17 mouse cellular contexts compared by ENCODE assay signal in the genomic region with DNA sequence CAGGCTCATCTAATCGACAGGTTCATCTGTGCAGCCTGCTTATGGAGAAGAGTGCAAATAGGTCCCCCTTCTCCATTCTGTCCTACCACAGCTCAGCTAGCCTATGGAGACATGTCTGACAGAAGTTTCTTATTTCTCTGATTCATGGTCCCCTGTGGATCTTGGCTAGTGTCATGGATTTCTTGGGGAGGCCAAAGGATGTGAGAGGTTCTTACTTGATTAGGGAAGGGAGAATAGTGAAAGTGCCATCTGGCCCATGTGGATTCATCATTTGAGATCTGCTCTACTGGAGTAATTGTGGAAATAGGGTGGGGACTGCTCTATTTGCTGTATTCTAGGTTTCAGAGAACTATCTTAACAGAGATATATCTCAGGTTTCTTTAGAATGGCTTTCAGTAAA. TPM values are rescaled to one million over a fixed set of nuclear protein-coding genes. Genes with fewer than 3 reads are reported as not detected.
A peak's percentile ranks its signal among the peaks of the same experiment; 100 is the strongest.
DNase-seq lines count a peak whose midpoint lies in the region; ATAC-seq and TF ChIP-seq lines count a peak whose summit lies in the region.
"Had no signal": no experiment of that assay in that cellular context is flagged by ENCODE, and none has a peak within 500 bp of the region (broad histone marks: within the 10 kb centered on the region; RNA-seq: fewer than 3 reads in every experiment).

No protein-coding gene starts in this region.

- peak; percentile 44 for DNase-seq in cerebellum, adult 9-11 months
- DNase-seq in cerebellum, postnatal 25 days: no peak
- peak; percentile 22 for DNase-seq in midbrain, postnatal 0 days (ENCODE audit: low spot score)
- no peak for DNase-seq in embryonic facial prominence, embryonic 10.5 days (ENCODE audit: low spot score)
- DNase-seq: adrenal gland, adult 2 months; adrenal gland, postnatal 10 days; adrenal gland, postnatal 25 days; cerebellum, adult 11 months; cerebellum, adult 18-20 months; cerebellum, adult 9-10 months; cerebellum, postnatal 14 days; embryo, embryonic 11 days had no signal

- no peak for TF ChIP-seq CTCF in midbrain, postnatal 0 days (IDR thresholded peaks at IDR 0.05)

- H3K4me2 ChIP-seq in midbrain, postnatal 0 days (ENCODE audit: low read depth, low read length, poor library complexity, severe bottlenecking): no peak overlapping the region
- H3K4me2 ChIP-seq in midbrain, embryonic 15.5 days: no peak overlapping the region
- H3K4me2 ChIP-seq: embryonic facial prominence, embryonic 12.5 days had no signal

- ATAC-seq in midbrain, postnatal 0 days (ENCODE audit: low FRiP score): no peak
- no peak for ATAC-seq in midbrain, embryonic 15.5 days (replicated peaks)
- ATAC-seq: forebrain, embryonic 14.5 days; forebrain, embryonic 16.5 days had no signal

- H3K4me1 ChIP-seq in midbrain, postnatal 0 days (ENCODE audit: insufficient read depth, low read length): no peaks in the 10 kb centered on the region
- no peaks in the 10 kb centered on the region; the same call in 1 of the 2 replicates for H3K4me1 ChIP-seq in midbrain, embryonic 15.5 days
- peaks cover 31% of the 10 kb centered on the region for H3K4me1 ChIP-seq in brown adipose tissue, adult 24 weeks (ENCODE audit: control insufficient read depth, insufficient read depth, insufficient read length, low read length)
- peaks cover 22% of the 10 kb centered on the region for H3K4me1 ChIP-seq in embryonic facial prominence, embryonic 10.5 days

- no peaks in the 10 kb centered on the region for H3K27me3 ChIP-seq in midbrain, postnatal 0 days (ENCODE audit: insufficient read depth, low read length)
- H3K27me3 ChIP-seq in midbrain, embryonic 15.5 days (replicated peaks): no peaks in the 10 kb centered on the region
- H3K27me3 ChIP-seq in embryonic facial prominence, embryonic 10.5 days (replicated peaks; ENCODE audit: low read depth, poor library complexity, severe bottlenecking): no peaks in the 10 kb centered on the region
- H3K27me3 ChIP-seq: embryonic facial prominence, embryonic 12.5 days had no signal

- WGBS in midbrain, postnatal 0 days: 95% methylated on average over 1 of the region's 1 CpGs
- WGBS in midbrain, embryonic 15.5 days: 97% methylated on average over 1 of the region's 1 CpGs
- WGBS in embryonic facial prominence, embryonic 10.5 days: 92% methylated on average over 1 of the region's 1 CpGs

- no peaks in the 10 kb centered on the region for H3K36me3 ChIP-seq in midbrain, postnatal 0 days (ENCODE audit: insufficient read depth, low read length)
- no peaks in the 10 kb centered on the region for H3K36me3 ChIP-seq in midbrain, embryonic 15.5 days (replicated peaks)
- no peaks in the 10 kb centered on the region for H3K36me3 ChIP-seq in embryonic facial prominence, embryonic 10.5 days (replicated peaks)
- H3K36me3 ChIP-seq: embryonic facial prominence, embryonic 12.5 days had no signal

- no peak overlapping the region for H3K27ac ChIP-seq in midbrain, postnatal 0 days (ENCODE audit: low read depth, low read length)
- H3K27ac ChIP-seq in midbrain, embryonic 15.5 days: no peak overlapping the region
- 0 out of 2 replicates have a peak overlapping the region, but pooled peaks have one; percentile 34 for H3K27ac ChIP-seq in brown adipose tissue, adult 24 weeks (replicated peaks; ENCODE audit: low read depth, low read length)
- H3K27ac ChIP-seq in embryonic facial prominence, embryonic 10.5 days (replicated peaks): no peak overlapping the region
- H3K27ac ChIP-seq: embryonic facial prominence, embryonic 12.5 days had no signal

- H3K9me3 ChIP-seq in midbrain, postnatal 0 days (ENCODE audit: low read length): no peaks in the 10 kb centered on the region
- no peaks in the 10 kb centered on the region for H3K9me3 ChIP-seq in midbrain, embryonic 15.5 days
- no peaks in the 10 kb centered on the region for H3K9me3 ChIP-seq in embryonic facial prominence, embryonic 10.5 days
- H3K9me3 ChIP-seq: embryonic facial prominence, embryonic 12.5 days had no signal

- H3K9ac ChIP-seq in midbrain, postnatal 0 days (replicated peaks; ENCODE audit: low read length, poor library complexity, severe bottlenecking): no peak overlapping the region
- H3K9ac ChIP-seq in midbrain, embryonic 15.5 days: no peak overlapping the region
- H3K9ac ChIP-seq: embryonic facial prominence, embryonic 12.5 days had no signal

- no peak overlapping the region for H3K4me3 ChIP-seq in midbrain, postnatal 0 days (ENCODE audit: low read depth, low read length)
- no peak overlapping the region for H3K4me3 ChIP-seq in midbrain, embryonic 15.5 days
- no peak overlapping the region for H3K4me3 ChIP-seq in brown adipose tissue, adult 24 weeks (ENCODE audit: insufficient read depth, low read depth, low read length)
- no peak overlapping the region for H3K4me3 ChIP-seq in embryonic facial prominence, embryonic 10.5 days
- H3K4me3 ChIP-seq: embryonic facial prominence, embryonic 12.5 days had no signal

RNA-seq across cellular contexts. Expression of a gene that starts 51.3 kb away (rescaled TPM):
- 17.3 and 22.5 TPM in 2 replicates for total RNA-seq in midbrain, postnatal 0 days (2014; rRNA removed)
- polyA plus RNA-seq in midbrain, postnatal 0 days (2015; fragmentation: Nextera tagmentation; extraction: Ambion mirVana): 6.4 and 7.4 TPM in 2 replicates
- polyA plus RNA-seq in midbrain, embryonic 15.5 days (2015; fragmentation: Nextera tagmentation; extraction: Ambion mirVana): 13.2 and 13.6 TPM in 2 replicates
- polyA plus RNA-seq in brown adipose tissue, adult 24 weeks (2012; ENCODE audit: insufficient read depth, insufficient read length, missing spikeins): 12.1 and 13.8 TPM in 2 replicates
- 13.6 and 13.8 TPM in 2 replicates for polyA plus RNA-seq in embryonic facial prominence, embryonic 10.5 days (2016; fragmentation: Nextera tagmentation; extraction: Ambion mirVana)

Comparison
In these comparisons a context has a peak if more than half of its experiments do, and no peak if none do; other contexts are left out.
1. DNase-seq: peak in cerebellum, adult 9-11 months (single experiment) and midbrain, postnatal 0 days (single experiment); none in cerebellum, postnatal 25 days (0 of 2) and embryonic facial prominence, embryonic 10.5 days (single experiment).